Mouse (Mus musculus) ovary, postnatal 10 days (tissue): ENCODE results near the gene Kcne2.

ENCODE experiments used
- DNase-seq: peaks from one replicate; pipeline ENCODE4 v3.0.0; 2022; ENCODE audit warnings: low spot score

Kcne2 gene

GRCm38 (mm10) chr16:92313953-92314741 is 22.0 kb downstream of the Kcne2 start:
- DNase-seq: no peak

- no peak for DNase-seq
Observed at GRCm38 (mm10) chr16:92316049-92316738, 24.0 kb downstream of the Kcne2 start.

GRCm38 (mm10) chr16:92319353-92320109 is 27.3 kb downstream of the Kcne2 start:
- no peak for DNase-seq

- no peak for DNase-seq
Observed at GRCm38 (mm10) chr16:92320361-92320760, 28.2 kb downstream of the Kcne2 start.

- no peak for DNase-seq
Observed at GRCm38 (mm10) chr16:92321341-92321740, 29.2 kb downstream of the Kcne2 start, which contains the start of gene Fam243. Gene Fam243 (minus strand): TSS chr16:92321441.

GRCm38 (mm10) chr16:92324309-92325061 is 32.3 kb downstream of the Kcne2 start:
- DNase-seq: no peak

GRCm38 (mm10) chr16:92325062-92325406 is 32.8 kb downstream of the Kcne2 start:
- DNase-seq: no peak

GRCm38 (mm10) chr16:92327911-92328310 is 35.7 kb downstream of the Kcne2 start:
- no peak for DNase-seq

- DNase-seq: no peak
Observed at GRCm38 (mm10) chr16:92330966-92331365, 38.8 kb downstream of the Kcne2 start.

- DNase-seq: no peak
Observed at GRCm38 (mm10) chr16:92334600-92334999, 42.4 kb downstream of the Kcne2 start.

GRCm38 (mm10) chr16:92336280-92336679 is 44.1 kb downstream of the Kcne2 start:
- DNase-seq: peak; percentile 60

GRCm38 (mm10) chr16:92340612-92341511 is 48.7 kb downstream of the Kcne2 start:
- peak; percentile 27 for DNase-seq

- DNase-seq: no peak
Observed at GRCm38 (mm10) chr16:92345177-92345576, 53.0 kb downstream of the Kcne2 start.

GRCm38 (mm10) chr16:92346297-92346916 is 54.2 kb downstream of the Kcne2 start:
- DNase-seq: no peak
